Mouse (Mus musculus) bone marrow macrophage, adult 2 months (primary cell): Measurements from ENCODE around the gene Tmem136.

ENCODE experiments used
- CTCF ChIP-seq: IDR thresholded peaks from 2 replicates; pipeline ENCODE4 v1.5.1; 2012; ENCODE audit warnings: low read depth, mild to moderate bottlenecking, low read length, moderate library complexity
- POLR2A ChIP-seq: IDR thresholded peaks from 2 replicates; pipeline ENCODE4 v1.6.1; 2012; ENCODE audit warnings: mild to moderate bottlenecking, low read depth, low read length, borderline replicate concordance

GRCm38 (mm10) chr9:43078711-43079110 lies 37.7 kb downstream of the Tmem136 start:
- TF ChIP-seq POLR2A: no peak
- TF ChIP-seq CTCF: no peak
